Mouse (Mus musculus) monocyte, adult 5-6 weeks (primary cell): ENCODE results near the gene Clec4e. TPM values are rescaled to one million over a fixed set of nuclear protein-coding genes. Genes with fewer than 3 reads are reported as not detected.
A peak's percentile ranks its signal among the peaks of the same experiment; 100 is the strongest.
"Not testable (repeated sequence)": the region's sequence is repeated elsewhere in the genome, so short reads cannot be mapped to it uniquely, and the experiment has no call there.

Experiments
- ATAC-seq: fragments of 153-309, 156-312 bp; replicated peaks from 2 replicates; pipeline ENCODE4 v1.8.0; 2017; ENCODE audit warnings: mild to moderate bottlenecking; ENCODE audit not compliant: low TSS enrichment, insufficient number of reproducible peaks, severe bottlenecking, poor library complexity, low FRiP score
- total RNA-seq: library from RNA; stranded (forward); fragments of 200-1000, 200-491, 200-594 nt; gene quantifications from 3 replicates; pipeline ENCODE4 v1.2.3, GENCODE M21; 2017

Gene Clec4e
- total RNA-seq: 87.3 to 131 TPM (median 125 TPM) in 3 replicates

- ATAC-seq: peak; percentile 91
These were observed at the start of gene Clec4e for GRCm38 (mm10) chr6:123289753-123290152. Gene Clec4e (minus strand): TSS chr6:123289870.

DNA sequence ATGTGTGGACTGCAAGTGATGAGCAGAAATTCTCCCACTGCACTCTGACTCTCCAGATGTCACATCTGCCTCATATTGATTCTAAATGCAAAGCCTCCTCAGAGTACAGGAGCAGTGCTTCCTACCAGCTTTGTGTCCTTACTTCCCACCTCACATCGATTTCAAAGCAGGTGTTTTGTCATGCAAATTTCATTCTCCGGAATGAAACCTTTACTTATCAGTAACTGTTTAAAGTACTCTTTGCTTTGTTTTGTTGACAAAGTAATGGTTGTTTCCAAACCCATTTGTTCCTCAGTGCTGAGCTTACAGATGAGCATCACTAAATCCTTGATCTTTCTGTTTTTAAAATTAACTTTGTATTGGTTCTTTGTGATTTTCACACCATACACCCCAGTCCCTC is 42.8 kb upstream of the Clec4e start:
- ATAC-seq: no peak

- ATAC-seq: no peak
These were observed 18.4 kb upstream of the Clec4e start, which contains the start of gene Vmn2r19 for GRCm38 (mm10) chr6:123308033-123308432. Gene Vmn2r19 (plus strand): TSS chr6:123308333.

DNA sequence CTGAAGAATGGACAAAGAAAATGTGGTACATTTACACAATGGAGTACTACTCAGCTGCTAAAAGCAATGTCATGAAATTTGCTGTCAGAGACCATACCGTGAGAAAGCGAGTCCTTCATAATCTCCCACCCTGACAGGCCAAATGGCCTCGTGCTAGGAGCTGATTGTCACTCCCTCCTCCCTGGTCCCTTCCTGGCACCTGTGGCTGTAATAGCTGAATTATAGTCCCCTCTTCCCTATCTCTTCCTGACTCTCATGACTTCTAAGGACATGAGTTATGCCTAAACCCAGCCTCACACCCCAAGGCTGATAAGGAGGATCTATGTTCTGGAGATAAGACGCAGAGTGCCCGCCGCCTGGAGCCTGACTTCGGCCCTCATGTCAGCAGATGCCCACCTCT is 16.6 kb upstream of the Clec4e start:
- not testable (repeated sequence) for ATAC-seq

GRCm38 (mm10) chr6:123296687-123297086 is 7.0 kb upstream of the Clec4e start:
- ATAC-seq: no peak

GRCm38 (mm10) chr6:123293509-123293908 is 3.8 kb upstream of the Clec4e start:
- not testable (repeated sequence) for ATAC-seq

- no peak for ATAC-seq
These were observed 3.2 kb upstream of the Clec4e start for GRCm38 (mm10) chr6:123292751-123293400.

DNA sequence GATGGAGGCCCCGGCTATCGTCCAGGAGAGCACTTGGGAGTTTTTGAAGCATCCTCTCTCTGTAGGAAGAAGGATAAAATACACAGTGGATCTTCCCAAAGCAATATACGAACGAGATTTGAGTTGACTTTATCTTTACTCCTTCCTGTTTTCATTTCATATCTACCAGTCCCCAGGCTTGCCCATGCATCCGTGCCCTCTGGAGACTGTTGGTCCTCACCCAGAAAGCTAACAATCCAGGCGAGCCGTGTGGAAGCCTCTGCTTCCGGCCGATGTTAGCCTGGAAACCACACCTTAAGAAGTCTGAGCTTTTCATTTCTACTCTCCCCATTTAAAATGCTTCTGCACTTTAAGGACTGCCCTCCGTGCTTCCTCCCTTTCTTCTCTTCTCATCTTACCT is 739 bp downstream of the Clec4e start:
- 0 out of 2 replicates have a peak, but pooled peaks have one; percentile 34 for ATAC-seq

DNA sequence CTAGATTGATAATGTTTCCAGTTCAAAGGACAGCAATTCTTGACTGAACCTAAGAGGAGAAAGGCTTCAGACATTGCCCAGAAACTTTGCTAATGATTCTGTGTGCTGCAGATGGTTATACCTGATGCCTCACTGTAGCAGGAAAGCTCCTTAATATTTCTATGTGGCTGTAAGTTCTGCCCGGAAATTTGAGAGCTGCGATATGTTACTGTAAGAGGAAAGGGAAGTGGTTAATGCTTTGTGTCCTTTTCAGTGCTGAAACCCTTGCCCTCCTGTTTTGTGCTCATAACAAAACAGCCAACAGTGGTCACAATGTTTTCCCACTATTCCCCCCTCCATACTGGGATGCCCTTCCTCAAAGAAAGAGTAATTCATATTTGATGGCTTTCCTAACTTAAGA is 3.4 kb downstream of the Clec4e start:
- no peak for ATAC-seq

DNA sequence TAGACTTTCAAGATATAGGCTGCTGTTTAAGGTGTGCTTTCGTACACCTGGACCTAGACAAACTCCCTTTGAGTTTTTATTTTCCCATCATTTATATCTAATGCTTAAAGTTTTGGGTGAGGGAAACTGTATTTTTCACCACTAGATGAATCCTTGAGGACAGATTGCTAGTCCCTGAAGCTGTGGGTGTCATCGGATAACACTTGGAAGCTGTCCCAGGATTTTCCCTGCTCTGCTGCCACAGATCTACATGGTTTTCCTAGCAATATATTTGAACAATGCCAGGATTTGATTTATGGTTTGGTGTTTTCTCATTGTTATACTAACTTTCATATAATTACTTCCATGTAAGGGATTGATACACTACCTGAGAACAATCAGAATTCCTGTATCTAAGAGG is 10.2 kb downstream of the Clec4e start:
- no peak for ATAC-seq

GRCm38 (mm10) chr6:123266945-123267344 is 22.7 kb downstream of the Clec4e start:
- ATAC-seq: 0 out of 2 replicates have a peak, but pooled peaks have one; percentile 32

GRCm38 (mm10) chr6:123265809-123266208 is 23.9 kb downstream of the Clec4e start:
- ATAC-seq: peak; percentile 79

- ATAC-seq: no peak
These were observed 25.5 kb downstream of the Clec4e start for GRCm38 (mm10) chr6:123264194-123264593.

DNA sequence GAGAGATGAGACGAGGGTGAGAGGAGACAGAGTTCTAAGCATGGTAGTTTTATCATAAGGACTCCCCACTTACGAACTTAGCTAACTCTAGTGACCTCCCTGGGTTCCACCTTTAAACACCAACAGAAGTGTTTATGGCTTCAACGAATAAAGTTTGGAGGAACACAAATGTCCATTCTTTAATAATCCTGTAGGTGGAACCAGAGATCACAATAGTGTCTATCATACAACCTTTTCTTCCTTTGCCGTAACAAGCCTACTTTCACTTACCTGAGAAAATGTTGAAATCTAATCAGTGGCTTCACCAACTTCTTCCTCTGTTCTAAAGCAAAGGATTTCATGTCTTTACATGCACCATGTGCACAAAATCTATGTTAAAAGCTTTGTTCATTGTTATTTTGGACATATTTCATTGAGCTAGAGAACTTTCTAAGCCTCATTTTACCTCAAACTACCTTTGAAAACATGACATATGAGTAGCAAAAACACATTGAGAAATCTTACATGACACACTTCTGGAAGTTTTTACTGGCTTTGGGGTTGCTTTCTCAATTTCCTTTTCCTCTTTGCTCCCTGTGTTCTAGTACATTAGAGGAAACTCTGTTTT is 28.0 kb downstream of the Clec4e start, which contains the start of gene Clec4d:
Gene Clec4d, plus strand, starts transcription at position 557 of the 607 bp plus-strand sequence.
- ATAC-seq: 0 out of 2 replicates have a peak, but pooled peaks have one; percentile 14

GRCm38 (mm10) chr6:123260868-123261267 is 28.8 kb downstream of the Clec4e start:
- no peak for ATAC-seq

DNA sequence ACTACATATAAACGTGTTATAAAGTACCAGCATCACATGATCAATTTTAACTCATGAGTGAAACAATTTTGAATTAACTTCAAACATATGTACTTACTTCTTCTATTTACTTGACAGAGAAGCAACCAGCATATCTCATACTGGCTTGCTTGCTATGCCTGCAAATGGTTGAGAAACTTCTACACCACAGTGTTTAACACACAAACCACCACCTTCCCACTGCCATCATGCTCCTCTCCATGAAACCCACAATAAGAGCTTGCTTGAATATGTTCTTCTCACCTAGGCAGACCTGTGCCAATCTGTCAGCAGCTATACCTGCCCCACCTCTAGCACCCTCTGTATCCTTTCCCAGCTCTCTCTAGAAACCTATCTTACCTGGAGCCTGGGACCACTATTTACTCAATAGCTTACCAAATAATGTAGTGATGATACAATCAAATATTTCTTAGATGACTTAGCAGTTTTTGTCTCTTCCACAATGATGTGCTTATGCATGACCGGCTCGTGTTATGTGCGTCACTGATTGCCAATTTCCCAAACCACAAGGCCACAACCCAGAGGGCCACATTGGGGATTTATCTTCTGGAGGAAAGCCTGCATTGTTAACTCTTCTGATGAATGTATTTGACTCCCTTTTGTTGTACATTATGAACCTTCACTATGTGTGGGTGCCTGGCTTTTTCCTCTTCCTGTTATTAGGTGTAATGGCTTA is 29.6 kb downstream of the Clec4e start:
- ATAC-seq: peak; percentile 47

DNA sequence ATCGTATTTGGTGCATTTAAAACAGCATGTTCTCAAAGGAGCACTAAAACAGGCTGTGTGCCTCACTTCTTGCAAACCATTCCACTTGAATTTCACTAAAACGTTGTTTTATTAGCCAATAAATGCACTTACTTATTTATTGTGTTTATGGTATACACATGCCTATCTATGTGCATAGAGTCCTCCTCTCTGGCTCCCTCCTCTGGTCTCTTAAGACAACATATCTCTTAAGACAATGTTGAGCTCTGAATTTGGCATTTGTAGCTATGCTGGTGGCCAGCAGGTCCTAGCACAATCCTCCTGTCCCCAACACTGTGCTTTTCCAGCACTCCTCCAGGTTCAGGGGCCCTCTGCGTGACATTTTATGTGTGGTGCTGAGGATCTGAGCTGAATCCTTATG is 30.7 kb downstream of the Clec4e start:
- no peak for ATAC-seq

DNA sequence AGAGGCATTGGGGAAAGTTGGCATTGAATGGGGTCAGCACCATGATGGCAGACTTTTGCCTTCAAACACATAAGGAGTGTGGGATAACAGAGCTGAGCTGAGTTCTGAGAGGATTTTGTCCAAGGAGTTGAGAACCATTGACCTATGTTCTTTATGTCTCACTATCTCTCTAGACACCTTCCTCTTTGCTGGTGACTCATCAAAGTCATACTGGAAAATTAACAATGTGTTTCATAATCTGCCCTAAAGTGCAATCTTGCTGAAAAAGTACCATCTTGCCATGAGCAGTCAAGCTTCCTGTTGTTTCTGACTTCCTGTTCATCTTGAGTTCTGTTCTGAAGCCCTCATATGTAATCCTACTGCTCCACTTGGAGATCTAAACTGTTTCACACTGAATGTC is 36.9 kb downstream of the Clec4e start:
- ATAC-seq: peak; percentile 95

DNA sequence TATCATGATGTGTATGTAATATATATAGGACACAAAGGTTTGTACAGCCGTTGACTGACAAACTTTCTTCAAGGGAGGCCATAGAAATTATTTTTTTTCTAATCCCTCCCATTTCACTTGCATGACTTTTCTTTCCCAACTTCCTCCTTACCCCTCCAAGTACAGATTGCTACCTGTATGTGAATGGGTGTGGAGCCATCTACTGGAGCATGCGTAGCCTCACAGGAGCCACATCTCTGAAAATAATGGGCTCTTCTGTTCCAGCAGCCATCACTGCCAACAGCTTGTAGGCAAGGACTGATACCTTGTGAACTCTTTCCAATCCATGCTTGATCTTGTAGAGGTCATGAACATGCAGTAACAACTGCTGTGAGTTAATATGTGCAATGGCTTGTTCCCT is 40.8 kb downstream of the Clec4e start:
- peak; percentile 50 for ATAC-seq

DNA sequence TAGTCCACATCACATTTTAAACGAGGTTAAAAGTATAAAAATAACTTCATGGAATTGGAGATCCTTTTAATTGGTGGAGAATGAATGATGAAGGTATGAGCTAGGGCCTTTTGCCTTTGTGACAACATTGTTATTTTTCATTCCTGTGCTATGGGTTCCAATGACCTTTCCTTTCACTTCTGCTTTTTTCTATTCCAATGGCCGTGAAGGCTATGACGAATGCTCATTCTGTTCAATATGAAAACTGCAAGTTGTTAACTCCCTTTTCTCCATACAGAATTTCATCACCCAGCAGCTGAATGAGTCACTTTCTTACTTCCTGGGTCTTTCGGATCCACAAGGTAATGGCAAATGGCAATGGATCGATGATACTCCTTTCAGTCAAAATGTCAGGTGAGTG is 45.5 kb downstream of the Clec4e start:
- ATAC-seq: peak; percentile 98
